Mouse (Mus musculus) common myeloid progenitor, adult 5-6 weeks (primary cell): Measurements from ENCODE around the gene Gnai1. TPM values are rescaled to one million over a fixed set of nuclear protein-coding genes. Genes with fewer than 3 reads are reported as not detected.

Source experiments
- ATAC-seq: replicated peaks from 2 replicates; pipeline ENCODE4 v1.8.0; 2016; ENCODE audit warnings: low read depth, mild to moderate bottlenecking, moderate TSS enrichment, inconsistent platforms; ENCODE audit not compliant: poor library complexity, severe bottlenecking
- total RNA-seq: library from RNA; stranded (forward); fragments of 200-1000, 187-1606 nt; gene quantifications from 2 replicates; pipeline ENCODE4 v1.2.3, GENCODE M21; 2017

Gene Gnai1
- total RNA-seq, 1 experiment from 2014 or later: 0.05 TPM

GRCm38 (mm10) chr5:18289530-18289929 is 70.6 kb downstream of the Gnai1 start:
- no peak for ATAC-seq

- ATAC-seq: no peak
Measured at GRCm38 (mm10) chr5:18288694-18289093, 71.5 kb downstream of the Gnai1 start.

GRCm38 (mm10) chr5:18288079-18288478 is 72.1 kb downstream of the Gnai1 start:
- ATAC-seq: no peak

GRCm38 (mm10) chr5:18282095-18282494 is 78.1 kb downstream of the Gnai1 start:
- no peak for ATAC-seq

- no peak for ATAC-seq
Measured at GRCm38 (mm10) chr5:18274352-18274940, 85.7 kb downstream of the Gnai1 start.

- no peak for ATAC-seq
Measured at GRCm38 (mm10) chr5:18273291-18274284, 86.6 kb downstream of the Gnai1 start.

GRCm38 (mm10) chr5:18250379-18251017 is 109.7 kb downstream of the Gnai1 start:
- no peak for ATAC-seq

GRCm38 (mm10) chr5:18249132-18249531 is 111.0 kb downstream of the Gnai1 start:
- no peak for ATAC-seq

GRCm38 (mm10) chr5:18229396-18229795 is 130.8 kb downstream of the Gnai1 start:
- no peak for ATAC-seq

- ATAC-seq: no peak
Measured at GRCm38 (mm10) chr5:18228866-18229265, 131.3 kb downstream of the Gnai1 start.

- no peak for ATAC-seq
Measured at GRCm38 (mm10) chr5:18220873-18221272, 139.3 kb downstream of the Gnai1 start.

- ATAC-seq: no peak
Measured at GRCm38 (mm10) chr5:18218292-18218691, 141.9 kb downstream of the Gnai1 start.

GRCm38 (mm10) chr5:18217856-18218255 is 142.3 kb downstream of the Gnai1 start:
- ATAC-seq: no peak
